Mouse (Mus musculus) kidney, adult 11 months (tissue): ENCODE results near the gene Rin2.
"Not testable (repeated sequence)": the region's sequence is repeated elsewhere in the genome, so short reads cannot be mapped to it uniquely, and the experiment has no call there.

Experiments
- DNase-seq: peaks from one replicate; pipeline ENCODE4 v3.0.0; 2022

Rin2 gene

GRCm38 (mm10) chr2:145866238-145866637 is 191.2 kb downstream of the Rin2 start:
- no peak for DNase-seq

- DNase-seq: no peak
These were observed 191.9 kb downstream of the Rin2 start for GRCm38 (mm10) chr2:145866695-145867449.

DNA sequence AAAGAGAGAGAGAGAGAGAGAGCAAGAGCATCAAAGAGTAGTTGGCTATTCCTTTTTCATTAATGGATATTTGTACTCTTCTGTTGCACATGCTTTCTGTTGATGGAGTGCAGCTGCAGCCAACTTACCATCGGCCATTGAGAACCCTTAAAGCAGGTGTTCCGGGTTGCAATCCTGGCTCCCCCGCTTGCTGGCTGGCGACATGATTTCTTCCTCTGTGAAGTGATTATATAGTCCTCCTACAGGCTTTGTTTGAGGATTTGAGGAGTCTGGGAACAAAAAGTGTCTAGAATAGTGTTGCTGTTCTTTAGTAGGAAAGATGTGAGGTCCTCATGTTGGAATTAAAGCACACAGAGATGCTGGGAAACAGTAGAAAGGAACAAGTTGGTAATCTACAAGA is 196.3 kb downstream of the Rin2 start:
- DNase-seq: no peak

GRCm38 (mm10) chr2:145872099-145872498 is 197.1 kb downstream of the Rin2 start:
- no peak for DNase-seq

DNA sequence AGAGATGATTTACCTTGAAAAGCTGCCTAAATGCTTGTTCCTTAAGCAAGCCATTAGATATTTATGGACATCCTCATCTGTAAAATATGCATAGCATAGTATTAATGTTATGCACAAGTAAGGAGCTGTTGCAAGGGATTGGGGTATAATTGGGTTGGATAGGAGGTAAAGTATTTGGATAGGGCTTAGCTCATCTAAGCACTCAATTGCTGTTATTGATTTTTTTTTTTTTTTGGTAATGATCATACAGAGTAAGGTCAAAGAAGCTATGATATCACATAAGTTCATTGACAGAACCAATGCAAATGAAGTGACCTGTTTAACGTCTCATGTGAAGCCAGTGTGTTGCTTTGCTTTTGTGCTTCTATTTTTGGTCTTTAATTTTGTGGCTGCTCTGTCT is 198.9 kb downstream of the Rin2 start:
- DNase-seq: no peak

- no peak for DNase-seq
These were observed 200.0 kb downstream of the Rin2 start for GRCm38 (mm10) chr2:145874879-145875482.

DNA sequence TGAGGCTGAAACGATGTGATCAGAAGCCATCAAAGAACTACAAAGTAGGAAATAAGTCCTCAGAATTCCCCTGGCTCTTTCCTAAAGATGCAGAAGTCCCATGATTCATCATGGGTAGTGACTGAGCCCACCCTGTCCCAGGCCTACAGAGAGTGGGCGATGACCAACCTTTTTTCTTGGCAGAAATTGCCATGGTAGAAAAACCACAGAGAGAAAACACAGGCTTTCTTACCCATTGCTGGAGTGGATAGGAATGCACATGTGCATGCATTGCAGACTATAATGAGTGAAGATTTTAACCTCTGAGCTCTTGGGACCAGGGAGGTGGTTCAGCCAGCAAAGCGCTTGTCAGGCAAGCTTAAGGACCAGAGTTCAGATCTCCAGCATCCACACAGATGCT is 202.2 kb downstream of the Rin2 start:
- no peak for DNase-seq

GRCm38 (mm10) chr2:145880887-145881747 is 206.1 kb downstream of the Rin2 start:
- no peak for DNase-seq

- DNase-seq: no peak
These were observed 206.9 kb downstream of the Rin2 start for GRCm38 (mm10) chr2:145881932-145882331.

DNA sequence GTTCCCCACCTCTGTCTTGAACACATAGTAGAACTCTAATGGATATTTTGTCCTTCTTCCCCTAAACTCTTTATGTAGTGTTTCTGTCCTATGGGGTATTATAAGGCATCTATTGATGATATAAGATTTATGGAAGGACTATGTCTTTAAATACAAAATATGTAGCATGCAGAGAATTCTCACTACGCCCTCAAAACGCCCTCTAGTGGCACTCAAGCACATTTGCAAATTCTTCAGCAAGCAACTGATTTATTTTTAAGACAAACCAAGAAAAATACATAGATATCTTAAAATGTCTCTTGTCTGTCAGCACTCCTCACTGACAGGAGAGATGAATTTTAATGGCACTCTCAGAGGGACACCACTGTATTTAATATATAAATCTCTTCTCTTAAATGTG is 207.4 kb downstream of the Rin2 start:
- no peak for DNase-seq

GRCm38 (mm10) chr2:145884036-145884912 is 209.3 kb downstream of the Rin2 start:
- DNase-seq: peak; percentile 57

GRCm38 (mm10) chr2:145884913-145885785 is 210.1 kb downstream of the Rin2 start:
- DNase-seq: peak; percentile 48

DNA sequence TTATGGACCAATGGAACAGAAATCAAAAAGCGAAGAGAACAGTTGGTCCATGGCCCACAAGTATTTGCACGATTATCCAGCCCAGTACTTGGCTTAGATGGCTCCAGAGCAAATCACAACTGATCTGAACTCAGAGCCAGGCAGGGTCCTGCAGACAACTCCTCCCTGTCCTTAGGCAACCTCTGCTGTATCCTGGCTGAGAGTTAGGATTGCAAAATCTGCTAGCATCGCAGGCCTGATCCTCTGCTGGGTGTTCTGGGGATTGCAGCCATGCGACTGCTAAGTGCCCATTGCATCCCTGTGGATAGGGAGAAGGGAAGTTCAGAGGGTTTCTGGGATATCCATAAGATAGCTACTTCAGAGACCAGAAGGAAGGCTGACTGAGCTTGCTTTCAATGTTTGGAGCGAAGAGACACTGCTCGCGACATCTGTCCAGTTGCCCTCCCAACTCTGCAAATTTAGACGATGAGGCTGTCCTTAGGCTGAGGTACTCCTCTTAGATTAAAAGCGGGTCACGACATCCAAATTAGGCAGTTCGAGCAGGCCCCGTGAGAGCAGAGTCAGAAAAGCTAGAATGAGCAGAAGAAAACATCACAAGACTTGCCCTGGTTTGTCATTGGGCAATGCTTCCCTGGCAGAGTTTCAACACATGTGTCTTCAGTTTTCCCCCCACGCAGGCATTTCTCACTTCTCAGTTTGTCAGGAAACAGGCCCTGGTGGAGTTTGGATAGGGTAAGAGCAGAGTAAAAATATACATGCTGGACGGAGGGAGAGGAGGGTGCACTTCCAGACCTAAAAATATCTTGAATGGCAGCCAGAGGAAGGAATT is 213.1 kb downstream of the Rin2 start:
- peak; percentile 67 for DNase-seq

DNA sequence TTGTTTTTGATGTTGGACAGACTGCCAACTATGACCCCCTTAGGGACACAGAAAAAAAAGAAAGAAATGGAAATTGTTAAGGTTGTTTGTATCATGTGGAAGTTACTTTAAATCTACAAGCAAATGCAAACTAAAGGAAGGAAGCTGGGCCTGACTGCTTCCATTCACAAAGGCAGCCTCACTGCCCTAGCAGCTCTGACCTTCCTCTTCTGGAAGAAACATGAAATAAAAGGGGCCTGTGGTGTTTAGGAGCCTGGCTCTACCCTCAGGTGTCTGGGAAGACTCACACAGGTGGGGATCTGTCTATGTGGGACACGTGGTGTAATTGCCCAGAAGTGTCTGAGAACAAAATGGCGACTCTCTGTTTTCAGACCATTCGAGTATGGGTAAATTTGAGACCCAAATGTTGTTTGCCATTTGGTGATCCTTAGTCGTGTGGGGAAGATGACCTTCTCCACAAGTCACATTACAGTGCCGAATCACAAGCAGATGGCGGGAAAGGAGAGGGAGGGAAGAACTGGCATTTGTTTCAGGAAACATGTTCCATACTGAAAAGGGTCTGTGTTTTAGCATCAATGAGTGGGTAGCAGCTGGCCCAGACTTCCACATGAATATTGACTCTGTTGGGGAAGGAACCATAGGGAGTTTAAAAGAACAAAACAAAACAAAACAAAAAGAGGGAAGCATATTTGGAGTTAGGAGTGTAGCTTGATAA is 213.9 kb downstream of the Rin2 start:
- DNase-seq: no peak

- DNase-seq: no peak
These were observed 215.6 kb downstream of the Rin2 start for GRCm38 (mm10) chr2:145890571-145890970.

DNA sequence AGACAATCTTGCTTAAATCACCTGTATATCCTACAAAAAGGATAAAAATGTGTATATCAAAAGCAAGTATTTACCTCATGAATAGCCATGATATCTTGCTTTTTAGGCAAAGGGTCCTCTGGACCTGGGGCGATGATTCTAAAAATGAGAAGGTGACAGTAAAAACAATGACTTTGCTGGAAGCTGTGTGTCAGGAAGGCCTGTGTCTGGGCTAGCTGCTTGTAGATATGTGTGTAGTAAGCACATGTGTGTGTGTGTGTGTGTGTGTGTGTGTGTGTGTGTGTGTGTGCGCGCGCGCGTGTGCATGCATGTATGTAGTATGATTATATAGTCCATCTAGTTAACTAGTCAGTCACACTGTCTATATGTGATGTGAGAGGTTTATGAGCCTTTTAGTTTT is 218.7 kb downstream of the Rin2 start:
- no peak for DNase-seq

GRCm38 (mm10) chr2:145898106-145898505 is 223.1 kb downstream of the Rin2 start:
- DNase-seq: no peak

- not testable (repeated sequence) for DNase-seq
These were observed 225.3 kb downstream of the Rin2 start for GRCm38 (mm10) chr2:145900318-145900717.

- DNase-seq: no peak
These were observed 226.8 kb downstream of the Rin2 start, which contains the start of gene Naa20 for GRCm38 (mm10) chr2:145901861-145902260. Naa20 (plus strand) TSS chr2:145902099.
